Mouse (Mus musculus) MEL (cell line): ENCODE data around the gene Macf1. TPM values are rescaled to one million over a fixed set of nuclear protein-coding genes. Genes with fewer than 3 reads are reported as not detected.

ENCODE experiments used
- DNase-seq: peaks from one replicate; pipeline ENCODE4 v3.0.0; 2011; ENCODE audit warnings: low read depth, low spot score
- H3K27ac ChIP-seq: 2 replicates; pipeline ENCODE4 v1.5.1; 2012; ENCODE audit warnings: low read depth, mild to moderate bottlenecking, control low read depth, low read length, moderate library complexity; ENCODE audit not compliant: control insufficient read depth
- H3K27me3 ChIP-seq, 2 experiments: fragments of 150-350 bp in 1 of 2; sonication (generic) in 1 of 2; 2 replicates each; pipeline ENCODE4 v1.6.1; 2012; ENCODE audit warnings: low read length in 2 of 2, mild to moderate bottlenecking in 2 of 2, improper control_type of control experiment in 1 of 2, moderate library complexity in 1 of 2; ENCODE audit not compliant: insufficient read depth in 2 of 2, control insufficient read depth in 1 of 2
- H3K36me3 ChIP-seq, 2 experiments: 2 replicates each; pipeline ENCODE4 v1.6.1; 2012 to 2014; ENCODE audit warnings: low read length in 2 of 2, improper control_type of control experiment in 1 of 2, inconsistent platforms in 1 of 2, mild to moderate bottlenecking in 1 of 2; ENCODE audit not compliant: insufficient read depth in 2 of 2, control insufficient read depth in 1 of 2
- H3K4me1 ChIP-seq, 2 experiments: fragments of 150-350 bp in 1 of 2; sonication (generic) in 1 of 2; 2 replicates each; pipeline ENCODE4 v1.6.1; 2012; ENCODE audit warnings: low read length in 2 of 2, improper control_type of control experiment in 1 of 2, mild to moderate bottlenecking in 1 of 2; ENCODE audit not compliant: insufficient read depth in 2 of 2, control insufficient read depth in 1 of 2
- H3K4me3 ChIP-seq, 2 experiments: fragments of 150-350 bp in 1 of 2; sonication (generic) in 1 of 2; 2 replicates each; pipeline ENCODE4 v1.5.1; 2012; ENCODE audit warnings: low read depth in 2 of 2, low read length in 2 of 2, mild to moderate bottlenecking in 2 of 2, moderate library complexity in 2 of 2, control low read depth in 1 of 2, improper control_type of control experiment in 1 of 2; ENCODE audit not compliant: control insufficient read depth in 1 of 2, insufficient read depth in 1 of 2
- H3K79me2 ChIP-seq: 2 replicates; pipeline ENCODE4 v1.6.1; 2012; ENCODE audit warnings: mild to moderate bottlenecking, low read length, moderate library complexity; ENCODE audit not compliant: control insufficient read depth, poor library complexity, insufficient read depth
- H3K9ac ChIP-seq: 2 replicates; pipeline ENCODE4 v1.6.1; 2012; ENCODE audit warnings: low read depth, mild to moderate bottlenecking, control low read depth, low read length, moderate library complexity; ENCODE audit not compliant: control insufficient read depth, poor library complexity, severe bottlenecking
- H3K9me3 ChIP-seq: fragments of 150-350 bp; sonication (generic); replicated peaks from 2 replicates; pipeline ENCODE4 v1.6.1; 2012; ENCODE audit warnings: mild to moderate bottlenecking, low read length, improper control_type of control experiment, moderate library complexity; ENCODE audit not compliant: insufficient read depth
- BHLHE40 ChIP-seq: IDR thresholded peaks from 2 replicates; pipeline ENCODE4 v1.6.1; 2012; ENCODE audit warnings: low read depth, mild to moderate bottlenecking, inconsistent platforms, low read length, improper control_type of control experiment, borderline replicate concordance
- CHD1 ChIP-seq: IDR thresholded peaks from 2 replicates; pipeline ENCODE4 v1.6.1; 2012; ENCODE audit warnings: low read depth, mild to moderate bottlenecking, inconsistent platforms, low read length, improper control_type of control experiment
- CHD2 ChIP-seq: IDR thresholded peaks from 2 replicates; pipeline ENCODE4 v1.6.1; 2011; ENCODE audit warnings: low read length, improper control_type of control experiment
- CTCF ChIP-seq, 3 experiments: IDR thresholded peaks in 2 of 3; conservative IDR thresholded peaks in 1 of 3; 2 replicates each; pipeline ENCODE4 v1.5.1; 2011 to 2012; ENCODE audit warnings: low read length in 3 of 3, low read depth in 2 of 3, mild to moderate bottlenecking in 2 of 3, improper control_type of control experiment in 1 of 3, inconsistent platforms in 1 of 3, mixed read lengths in 1 of 3, moderate library complexity in 1 of 3; ENCODE audit not compliant: control insufficient read depth in 1 of 3, insufficient read depth in 1 of 3, poor library complexity in 1 of 3, severe bottlenecking in 1 of 3
- E2F4 ChIP-seq: IDR thresholded peaks from 2 replicates; pipeline ENCODE4 v1.6.1; 2011; ENCODE audit warnings: low read depth, low read length, improper control_type of control experiment, borderline replicate concordance
- EP300 ChIP-seq, 2 experiments: IDR thresholded peaks; 2 replicates each; pipeline ENCODE4 v1.6.1; 2011; ENCODE audit warnings: improper control_type of control experiment in 2 of 2, low read length in 2 of 2, low read depth in 1 of 2, mild to moderate bottlenecking in 1 of 2
- ETS1 ChIP-seq: IDR thresholded peaks from 2 replicates; pipeline ENCODE4 v1.6.1; 2012; ENCODE audit warnings: low read depth, mild to moderate bottlenecking, inconsistent platforms, low read length, improper control_type of control experiment, moderate library complexity
- GABPA ChIP-seq: IDR thresholded peaks from 2 replicates; pipeline ENCODE4 v1.6.1; 2012; ENCODE audit warnings: low read depth, mild to moderate bottlenecking, inconsistent platforms, low read length, improper control_type of control experiment, moderate library complexity
- HCFC1 ChIP-seq: IDR thresholded peaks from 2 replicates; pipeline ENCODE4 v1.6.1; 2012; ENCODE audit warnings: low read depth, mild to moderate bottlenecking, inconsistent platforms, low read length, improper control_type of control experiment, moderate library complexity
- MAFK ChIP-seq: IDR thresholded peaks from 2 replicates; pipeline ENCODE4 v1.6.1; 2011; ENCODE audit warnings: low read depth, mild to moderate bottlenecking, low read length, improper control_type of control experiment, borderline replicate concordance
- MAX ChIP-seq: IDR thresholded peaks from 2 replicates; pipeline ENCODE4 v1.6.1; 2011; ENCODE audit warnings: low read length, improper control_type of control experiment
- MAZ ChIP-seq: IDR thresholded peaks from 2 replicates; pipeline ENCODE4 v1.6.1; 2012; ENCODE audit warnings: low read depth, mild to moderate bottlenecking, inconsistent platforms, low read length, improper control_type of control experiment
- MEF2A ChIP-seq: IDR thresholded peaks from 2 replicates; pipeline ENCODE4 v1.6.1; 2014; ENCODE audit warnings: low read depth, mild to moderate bottlenecking, inconsistent platforms, low read length, improper control_type of control experiment; ENCODE audit not compliant: poor library complexity, insufficient replicate concordance, severe bottlenecking; ENCODE audit errors: extremely low read depth
- MXI1 ChIP-seq: IDR thresholded peaks from 2 replicates; pipeline ENCODE4 v1.6.1; 2011; ENCODE audit warnings: mild to moderate bottlenecking, low read depth, low read length, improper control_type of control experiment
- MYB ChIP-seq: IDR thresholded peaks from 2 replicates; pipeline ENCODE4 v1.6.1; 2011; ENCODE audit warnings: mild to moderate bottlenecking, low read depth, low read length, improper control_type of control experiment
- MYC ChIP-seq: IDR thresholded peaks from 2 replicates; pipeline ENCODE4 v1.6.1; 2011; ENCODE audit warnings: low read depth, mild to moderate bottlenecking, low read length, improper control_type of control experiment, moderate library complexity
- RCOR1 ChIP-seq: IDR thresholded peaks from 2 replicates; pipeline ENCODE4 v1.6.1; 2012; ENCODE audit warnings: low read depth, mild to moderate bottlenecking, inconsistent platforms, low read length, improper control_type of control experiment
- SIN3A ChIP-seq: IDR thresholded peaks from 2 replicates; pipeline ENCODE4 v1.6.1; 2012; ENCODE audit warnings: low read length, improper control_type of control experiment, inconsistent platforms
- TBP ChIP-seq: IDR thresholded peaks from 2 replicates; pipeline ENCODE4 v1.8.0; 2011; ENCODE audit warnings: low read depth, low read length, improper control_type of control experiment
- UBTF ChIP-seq: IDR thresholded peaks from 2 replicates; pipeline ENCODE4 v1.6.1; 2012; ENCODE audit warnings: low read depth, mild to moderate bottlenecking, inconsistent platforms, low read length, improper control_type of control experiment, moderate library complexity, borderline replicate concordance; ENCODE audit not compliant: insufficient read depth
- USF2 ChIP-seq, 2 experiments: IDR thresholded peaks; 2 replicates each; pipeline ENCODE4 v1.6.1; 2011 to 2012; ENCODE audit warnings: improper control_type of control experiment in 2 of 2, low read length in 2 of 2, borderline replicate concordance in 1 of 2, inconsistent platforms in 1 of 2, low read depth in 1 of 2, mild to moderate bottlenecking in 1 of 2; ENCODE audit not compliant: insufficient read depth in 1 of 2
- ZKSCAN1 ChIP-seq: IDR thresholded peaks from 2 replicates; pipeline ENCODE4 v1.6.1; 2012; ENCODE audit warnings: low read depth, mild to moderate bottlenecking, inconsistent platforms, low read length, improper control_type of control experiment, moderate library complexity
- ZMIZ1 ChIP-seq: IDR thresholded peaks from 2 replicates; pipeline ENCODE4 v1.6.1; 2012; ENCODE audit warnings: low read depth, mild to moderate bottlenecking, inconsistent platforms, low read length, improper control_type of control experiment, moderate library complexity
- ZNF384 ChIP-seq: IDR thresholded peaks from 2 replicates; pipeline ENCODE4 v1.6.1; 2012; ENCODE audit warnings: low read depth, mild to moderate bottlenecking, inconsistent platforms, low read length, improper control_type of control experiment
- polyA plus RNA-seq, 2 experiments: library from polyadenylated mRNA; stranded (reverse) in 1 of 2; unstranded in 1 of 2; fragments of >175 nt in 1 of 2; fragments of >200 nt in 1 of 2; gene quantifications; 2 replicates each; pipeline versions ENCODE4 v1.2.1 to v1.2.4; 2012; ENCODE audit warnings: low replicate concordance in 2 of 2, low read depth in 1 of 2; ENCODE audit not compliant: insufficient read length in 2 of 2, insufficient read depth in 1 of 2, missing spikeins in 1 of 2
- total RNA-seq: library from RNA; depleted of rRNA; stranded (reverse); fragments of 300-350 nt; gene quantifications from 2 replicates; pipeline ENCODE4 v1.2.3, GENCODE M21; 2012

Gene Macf1
- total and polyA plus RNA-seq, 3 experiments = 18.5 to 71.4 (median 60.8) TPM

- no peak for DNase-seq
- H3K27ac ChIP-seq = no peak overlapping the region
- no peaks in the 10 kb centered on the region for H3K9me3 ChIP-seq
- H3K4me3 ChIP-seq = no peak overlapping the region
- H3K9ac ChIP-seq = no peak overlapping the region
- TF ChIP-seq BHLHE40 = no peak
- TF ChIP-seq MAFK = no peak
- no peak for TF ChIP-seq SIN3A
- no peak for TF ChIP-seq MAZ
- TF ChIP-seq MAX = no peak
- no peaks in the 10 kb centered on the region for H3K79me2 ChIP-seq
- 0 out of 4 replicates have a peak, but pooled peaks cover 0 to 2% of the 10 kb centered on the region in 2 experiments for H3K36me3 ChIP-seq
- H3K27me3 ChIP-seq = no peaks in the 10 kb centered on the region
- H3K4me1 ChIP-seq = 0 out of 4 replicates have a peak, but pooled peaks cover 0 to 4% of the 10 kb centered on the region in 2 experiments
Measured at GRCm38 (mm10) chr4:123313010-123313409, 371.1 kb downstream of the Macf1 start.

GRCm38 (mm10) chr4:123311845-123312244 is 372.3 kb downstream of the Macf1 start:
- H3K9me3 ChIP-seq = no peaks in the 10 kb centered on the region
- H3K9ac ChIP-seq = no peak overlapping the region
- H3K4me3 ChIP-seq = no peak overlapping the region
- H3K27me3 ChIP-seq = no peaks in the 10 kb centered on the region
- TF ChIP-seq MEF2A (no peak), ZNF384 (no peak), MXI1 (no peak), MYC (no peak)
- TF ChIP-seq, all 39 proteins: peak for 0
- Histone ChIP-seq H3K4me1 (0 out of 4 replicates have a peak, but pooled peaks cover 0 to 4% of the 10 kb centered on the region in 2 experiments), H3K36me3 (0 out of 4 replicates have a peak, but pooled peaks cover 0 to 2% of the 10 kb centered on the region in 2 experiments), H3K79me2 (no peaks in the 10 kb centered on the region), H3K27ac (no peak overlapping the region)
- DNase-seq = no peak

- H3K79me2 ChIP-seq = no peaks in the 10 kb centered on the region
- no peak for DNase-seq
- H3K36me3 ChIP-seq = peaks cover 0 to 2% of the 10 kb centered on the region in 2 experiments; a peak in 2 of 4 replicates
- TF ChIP-seq EP300 (IDR thresholded peaks at IDR 0.05; ENCODE audit: low read depth in 1 of 2, low read length in 2 of 2) (no peak), ZMIZ1 (no peak), USF2 (IDR thresholded peaks at IDR 0.05; ENCODE audit: borderline replicate concordance in 1 of 2, insufficient read depth in 1 of 2, low read depth in 1 of 2, low read length in 2 of 2) (no peak), ETS1 (no peak), CHD1 (no peak), ZKSCAN1 (no peak), CHD2 (no peak), TBP (no peak), SIN3A (no peak), MYB (no peak), UBTF (no peak), E2F4 (no peak), BHLHE40 (no peak), HCFC1 (no peak), RCOR1 (no peak), GABPA (no peak), CTCF (IDR thresholded peaks at IDR 0.05 in 2 of 3, conservative IDR thresholded peaks at IDR 0.05 in 1 of 3; ENCODE audit: control insufficient read depth in 1 of 3, insufficient read depth in 1 of 3, low read depth in 2 of 3, low read length in 3 of 3, poor library complexity in 1 of 3, severe bottlenecking in 1 of 3) (no peak), MAZ (no peak)
- no peak overlapping the region for H3K9ac ChIP-seq
- no peaks in the 10 kb centered on the region for H3K9me3 ChIP-seq
- no peak overlapping the region for H3K27ac ChIP-seq
- no peak overlapping the region for H3K4me3 ChIP-seq
- H3K4me1 ChIP-seq = 0 out of 4 replicates have a peak, but pooled peaks cover 0 to 8% of the 10 kb centered on the region in 2 experiments
- H3K27me3 ChIP-seq = no peaks in the 10 kb centered on the region
Measured at GRCm38 (mm10) chr4:123308292-123308691, 375.9 kb downstream of the Macf1 start.
